Mouse (Mus musculus): ENCODE measurements around the gene Cntnap5b. TPM values are rescaled to one million over a fixed set of nuclear protein-coding genes. Genes with fewer than 3 reads are reported as not detected.

The Cntnap5b gene
- polyA plus RNA-seq (2021; fragmentation: Nextera tagmentation): 0.52 and 0.53 TPM in 2 replicates
- long read RNA-seq, experiment 1, partial matches to known transcripts: 0 of 4 reads
- long read RNA-seq, experiment 1, other reads (novel, unspliced or antisense): 4 of 4 reads
- long read RNA-seq, experiment 2, partial matches to known transcripts: 1 of 6 reads
- long read RNA-seq, experiment 2, other reads (novel, unspliced or antisense): 5 of 6 reads

GRCm38 (mm10) chr1:99772614-99773013 is at the start of gene Cntnap5b:
Cntnap5b (plus strand) TSS chr1:99772765.

All from layer of hippocampus, adult 6 months (tissue).